Mouse (Mus musculus): ENCODE measurements at regions not wholly inside any gene's neighbourhood (a gene's known extent, or its start where the extent isn't known, plus 50 kb on each side); places are given as distances from the start of the nearest gene placed in this dataset.

DNA sequence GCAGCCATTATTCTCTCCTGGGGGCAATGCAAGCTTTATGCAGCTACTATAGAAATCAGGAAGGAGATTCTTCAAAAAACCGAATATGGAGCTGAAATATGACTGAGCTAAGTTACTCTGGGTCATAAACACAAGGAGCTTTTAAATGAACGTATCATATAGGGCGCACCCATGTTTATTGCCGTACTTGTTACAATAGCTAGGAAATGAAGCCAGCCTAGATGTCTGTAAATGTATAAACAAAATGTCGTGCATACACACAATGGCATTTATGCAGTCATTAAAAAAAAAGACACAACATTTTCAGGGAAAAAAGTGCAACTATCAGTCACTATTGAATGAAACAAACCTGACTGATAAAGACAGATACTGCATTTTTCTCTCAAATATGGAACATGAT, 111.0 kb downstream of the Uchl5 start:
- CTCF ChIA-PET, result no interaction called here

DNA sequence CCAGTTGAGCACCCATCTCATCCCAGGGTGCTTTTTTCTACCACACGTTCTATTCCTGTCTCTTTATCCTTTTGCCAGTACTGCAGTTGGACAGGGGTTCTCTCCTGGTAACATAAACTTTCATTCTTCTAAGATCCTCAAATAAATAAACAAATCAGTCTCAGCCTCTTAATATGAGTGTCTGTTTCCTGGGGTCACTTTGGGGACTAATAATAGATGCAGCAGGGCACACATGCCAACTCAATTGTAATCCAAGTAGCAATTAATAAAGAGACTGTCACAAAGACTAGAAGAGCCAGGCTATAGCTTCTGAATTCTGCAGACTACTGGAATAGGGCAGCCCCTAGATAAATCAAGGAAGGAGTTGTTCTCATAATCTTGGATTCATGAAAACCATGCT, 108.9 kb downstream of the Uchl5 start:
- POLR2A ChIA-PET, result interaction anchor here in 1 of 4 experiments (0.6 kb wide), 1 partner anchor 329 kb away, joined by 3 read pairs; no protein-coding TSS in a partner anchor
- CTCF ChIA-PET, result no interaction called here

More for the DNA sequence above, 111.0 kb downstream of the Uchl5 start:
- POLR2A ChIA-PET, result no interaction called here

DNA sequence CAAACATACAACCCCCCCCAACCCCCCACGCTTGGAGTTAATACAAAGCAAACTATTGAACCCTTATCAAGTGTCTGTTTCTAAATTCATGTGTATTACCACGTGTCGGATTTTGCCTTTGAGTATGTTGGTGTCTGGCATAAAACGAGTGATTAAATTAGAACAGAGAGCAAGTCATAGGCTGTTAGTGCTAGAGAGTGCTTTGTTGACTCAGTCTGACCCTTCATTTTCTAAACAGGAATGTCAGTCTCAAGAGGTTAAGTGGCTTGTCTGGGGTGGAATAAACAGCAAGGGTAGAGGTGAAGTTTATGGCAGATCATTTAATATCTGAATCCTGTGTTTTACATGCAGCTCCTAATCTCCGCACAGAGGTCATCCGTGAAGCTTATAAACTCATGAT, 104.1 kb downstream of the Uchl5 start:
- ChIA-PET CTCF (no interaction called here), POLR2A (no interaction called here)

DNA sequence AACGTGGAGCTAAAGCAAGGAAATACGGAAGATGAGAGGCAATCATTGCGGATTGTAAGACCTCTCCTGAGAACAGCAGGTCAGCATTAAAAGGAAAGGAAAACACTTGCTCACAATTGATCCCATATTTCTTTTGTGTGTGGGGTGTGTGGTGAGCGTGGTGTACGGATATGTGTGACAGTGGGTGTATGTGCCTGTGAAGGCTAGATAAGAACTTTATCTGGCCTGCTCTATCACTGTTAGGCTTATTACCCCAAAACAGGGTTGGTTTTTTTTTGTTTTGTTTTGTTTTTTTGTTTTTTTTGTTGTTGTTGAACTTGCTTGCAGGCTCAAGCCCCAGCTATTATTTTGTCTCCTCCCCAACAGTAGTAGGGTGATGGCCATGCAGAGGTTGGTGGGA, 102.5 kb downstream of the Uchl5 start:
- CTCF ChIA-PET, result no interaction called here
- POLR2A ChIA-PET, result no interaction called here

DNA sequence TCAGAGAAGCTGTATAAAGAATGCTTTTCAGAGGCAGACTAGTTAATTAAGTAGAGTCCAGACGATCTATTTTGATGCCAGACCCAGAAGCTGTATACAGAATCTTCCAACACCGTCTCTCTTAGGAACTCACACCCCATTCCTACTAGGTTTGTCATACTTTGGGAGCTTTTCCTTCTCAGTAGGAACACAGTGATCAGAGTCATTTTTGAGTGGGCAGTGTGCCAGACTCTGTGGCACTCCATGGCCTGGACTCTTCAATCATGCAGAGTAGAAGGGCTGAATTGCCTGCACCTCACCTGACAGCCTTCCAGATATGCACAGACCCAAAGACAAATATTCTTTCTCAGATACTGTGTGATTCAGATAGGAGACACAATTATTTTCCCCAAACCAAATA, 101.2 kb downstream of the Uchl5 start:
- POLR2A ChIA-PET, result interaction anchor here in 1 of 4 experiments (0.8 kb wide), 1 partner anchor 210 kb away, joined by 5 read pairs; no protein-coding TSS in a partner anchor
- CTCF ChIA-PET, result no interaction called here

DNA sequence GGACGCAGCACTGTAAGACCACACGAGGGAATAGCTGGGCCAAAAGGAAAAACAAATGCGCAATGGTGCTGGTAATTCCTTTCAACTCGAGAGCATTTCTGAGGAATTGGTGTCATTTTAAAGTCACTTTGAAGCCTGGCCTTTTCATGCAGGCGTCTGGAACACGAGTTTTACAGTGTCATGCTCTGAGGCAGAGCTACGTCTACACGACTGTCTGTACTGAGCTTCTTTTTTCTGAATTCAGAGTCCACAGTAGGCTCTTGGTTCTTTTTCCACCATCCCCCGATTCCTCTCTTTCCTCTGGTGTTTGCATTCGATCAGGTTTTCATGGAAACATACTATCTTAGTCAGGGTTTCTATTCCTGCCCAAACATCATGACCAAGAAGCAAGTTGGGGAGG, 83.2 kb downstream of the Uchl5 start:
- POLR2A ChIA-PET, result interaction anchor here in 1 of 4 experiments (0.6 kb wide), 1 partner anchor 50 kb away, joined by 4 read pairs; no protein-coding TSS in a partner anchor
- CTCF ChIA-PET, result interaction anchor here in 1 of 4 experiments (0.7 kb wide), 1 partner anchor 57 kb away, joined by 8 read pairs; no protein-coding TSS in a partner anchor

DNA sequence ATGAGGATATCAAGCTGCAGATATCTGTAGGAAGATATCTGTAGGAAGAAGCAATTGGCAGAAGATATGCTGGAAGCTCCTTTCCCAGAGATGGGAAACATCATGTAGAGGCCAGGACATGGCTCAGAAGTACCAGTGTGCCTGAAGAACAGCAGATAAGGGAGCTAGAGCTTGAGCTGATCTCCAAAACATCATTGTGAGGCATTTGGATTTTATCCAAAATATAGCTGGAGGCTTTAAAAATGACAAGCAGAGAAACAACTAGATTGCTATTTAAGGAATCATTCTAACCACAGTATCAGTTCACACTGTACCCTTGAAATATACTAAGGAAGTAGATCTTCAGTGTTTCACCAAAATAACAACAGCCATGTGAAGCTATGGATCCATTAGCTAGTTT, 81.5 kb downstream of the Uchl5 start:
- ChIA-PET CTCF (no interaction called here), POLR2A (interaction anchor here in 1 of 4 experiments (1.2 kb wide), 1 partner anchor 55 kb away, joined by 3 read pairs; no protein-coding TSS in a partner anchor)

Data from embryonic stem cell, embryonic (primary cell).